Mouse (Mus musculus) kidney, postnatal 36 days (tissue): ENCODE measurements around the gene Prn.

Experiments used
- DNase-seq, 2 experiments: peaks; one replicate each; pipeline ENCODE4 v3.0.0; 2021 to 2022; ENCODE audit warnings: mixed read lengths in 2 of 2

The Prn gene

GRCm38 (mm10) chr2:131949767-131950597 is 40.2 kb downstream of the Prn start:
- peak; percentile 49 to 81 for DNase-seq

- DNase-seq, result peak in 1 of 2 experiments; percentile 35
These were observed 40.9 kb downstream of the Prn start, which contains the start of gene Prnd for GRCm38 (mm10) chr2:131950598-131951095. Gene Prnd (plus strand): TSS chr2:131950861.

- peak in 1 of 2 experiments; percentile 47 for DNase-seq
These were observed 42.7 kb downstream of the Prn start for GRCm38 (mm10) chr2:131952456-131952855.

GRCm38 (mm10) chr2:131952961-131953538 is 43.3 kb downstream of the Prn start:
- peak; percentile 38 to 51 for DNase-seq

GRCm38 (mm10) chr2:131953711-131954110 is 44.0 kb downstream of the Prn start:
- no peak for DNase-seq

GRCm38 (mm10) chr2:131954835-131955234 is 45.1 kb downstream of the Prn start:
- DNase-seq, result no peak

- peak; percentile 39 to 52 for DNase-seq
These were observed 45.5 kb downstream of the Prn start for GRCm38 (mm10) chr2:131955264-131955663.

GRCm38 (mm10) chr2:131956336-131957256 is 46.8 kb downstream of the Prn start:
- no peak for DNase-seq

- DNase-seq, result peak; percentile 37 to 51
These were observed 48.0 kb downstream of the Prn start for GRCm38 (mm10) chr2:131957731-131958222.

- no peak for DNase-seq
These were observed 51.9 kb downstream of the Prn start for GRCm38 (mm10) chr2:131961671-131962070.

GRCm38 (mm10) chr2:131970597-131970996 is 60.8 kb downstream of the Prn start:
- DNase-seq, result no peak

GRCm38 (mm10) chr2:131971098-131971497 is 61.3 kb downstream of the Prn start:
- DNase-seq, result no peak

- no peak for DNase-seq
These were observed 66.9 kb downstream of the Prn start for GRCm38 (mm10) chr2:131976663-131977062.

GRCm38 (mm10) chr2:131980866-131981265 is 71.1 kb downstream of the Prn start:
- peak; percentile 55 to 58 for DNase-seq

GRCm38 (mm10) chr2:131982546-131983196 is 72.9 kb downstream of the Prn start:
- peak; percentile 71 to 76 for DNase-seq

GRCm38 (mm10) chr2:131987950-131988349 is 78.2 kb downstream of the Prn start:
- DNase-seq, result no peak

GRCm38 (mm10) chr2:131988550-131988949 is 78.8 kb downstream of the Prn start:
- DNase-seq, result no peak

GRCm38 (mm10) chr2:131992487-131992886 is 82.7 kb downstream of the Prn start:
- DNase-seq, result no peak

GRCm38 (mm10) chr2:131993151-131993550 is 83.4 kb downstream of the Prn start:
- no peak for DNase-seq

- peak; percentile 28 to 49 for DNase-seq
These were observed 83.9 kb downstream of the Prn start for GRCm38 (mm10) chr2:131993563-131994088.

- DNase-seq, result no peak
These were observed 85.2 kb downstream of the Prn start for GRCm38 (mm10) chr2:131994971-131995370.

GRCm38 (mm10) chr2:131995742-131996141 is 86.0 kb downstream of the Prn start:
- DNase-seq, result peak; percentile 16 to 20
